Mouse (Mus musculus) myocyte (in vitro differentiated cells): Measurements from ENCODE around the gene Cnr1.

Source experiments
- CEBPB ChIP-seq: IDR thresholded peaks from 2 replicates; pipeline ENCODE4 v1.6.1; 2011; ENCODE audit warnings: mild to moderate bottlenecking, moderate library complexity; ENCODE audit not compliant: poor library complexity, insufficient read depth, severe bottlenecking
- E2F4 ChIP-seq: IDR thresholded peaks from one replicate; pipeline ENCODE4 v1.6.1; 2011; ENCODE audit warnings: mild to moderate bottlenecking, control low read depth, moderate library complexity; ENCODE audit not compliant: insufficient read depth
- MAX ChIP-seq: IDR thresholded peaks from one replicate; pipeline ENCODE4 v1.6.1; 2011; ENCODE audit warnings: low read depth, mild to moderate bottlenecking, control low read depth
- MYOD1 ChIP-seq, 3 experiments: IDR thresholded peaks; one replicate each; pipeline ENCODE4 v1.6.1; 2011; ENCODE audit warnings: control low read depth in 2 of 3, low read depth in 2 of 3, mild to moderate bottlenecking in 2 of 3, moderate library complexity in 1 of 3; ENCODE audit not compliant: insufficient read length in 2 of 3, control insufficient read depth in 1 of 3
- MYOG ChIP-seq, 3 experiments: IDR thresholded peaks; one replicate each; pipeline ENCODE4 v1.6.1; 2011; ENCODE audit warnings: control low read depth in 2 of 3, low read depth in 2 of 3, mild to moderate bottlenecking in 2 of 3; ENCODE audit not compliant: insufficient read length in 2 of 3, control insufficient read depth in 1 of 3, insufficient read depth in 1 of 3
- POLR2A ChIP-seq: IDR thresholded peaks from one replicate; pipeline ENCODE4 v1.6.1; 2011; ENCODE audit warnings: low read depth, mild to moderate bottlenecking, control low read depth, moderate library complexity; ENCODE audit not compliant: insufficient read length
- POLR2AphosphoS2 ChIP-seq: IDR thresholded peaks from one replicate; pipeline ENCODE4 v1.6.1; 2011; ENCODE audit warnings: low read depth, control low read depth; ENCODE audit not compliant: insufficient read length
- REST ChIP-seq: IDR thresholded peaks from one replicate; pipeline ENCODE4 v1.6.1; 2011; ENCODE audit warnings: mild to moderate bottlenecking, control low read depth, moderate library complexity; ENCODE audit not compliant: insufficient read depth, insufficient read length
- TCF3 ChIP-seq: IDR thresholded peaks from one replicate; pipeline ENCODE4 v1.6.1; 2011; ENCODE audit warnings: low read depth, control low read depth; ENCODE audit not compliant: insufficient read length
- USF1 ChIP-seq: IDR thresholded peaks from one replicate; pipeline ENCODE4 v1.6.1; 2011; ENCODE audit warnings: low read depth, mild to moderate bottlenecking, control low read depth, moderate library complexity

DNA sequence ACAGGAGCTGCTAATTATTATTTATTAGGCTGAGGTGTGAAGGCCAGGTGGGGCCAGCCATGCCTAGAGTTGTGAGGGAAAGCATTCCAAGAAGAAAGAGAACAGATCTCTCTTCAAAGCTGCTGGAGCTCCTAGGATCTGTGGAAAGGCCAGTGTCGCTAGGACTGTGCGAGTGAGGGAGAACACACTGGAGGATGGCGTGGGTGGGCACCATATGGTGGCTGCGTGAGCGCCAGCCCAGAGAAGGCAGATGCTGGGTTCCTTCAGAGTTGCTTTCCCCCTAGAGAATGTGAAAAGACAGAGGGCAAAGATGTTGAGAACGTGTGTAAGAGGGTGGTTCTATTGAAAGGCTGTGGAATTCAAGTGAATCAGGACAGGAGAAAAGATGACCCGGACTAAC, 30.6 kb upstream of the Cnr1 start:
- TF ChIP-seq E2F4 (no peak), REST (no peak), MAX (no peak), POLR2A (no peak), USF1 (no peak), TCF3 (no peak), CEBPB (no peak), MYOG (IDR thresholded peaks at IDR 0.05; ENCODE audit: control insufficient read depth in 1 of 3, insufficient read depth in 1 of 3, insufficient read length in 2 of 3, low read depth in 2 of 3) (no peak), MYOD1 (IDR thresholded peaks at IDR 0.05; ENCODE audit: control insufficient read depth in 1 of 3, insufficient read length in 2 of 3, low read depth in 2 of 3) (no peak), POLR2AphosphoS2 (no peak)
